Mouse (Mus musculus) lung, embryonic 14.5 days (tissue): ENCODE results near the gene Zmynd10. TPM values are rescaled to one million over a fixed set of nuclear protein-coding genes. Genes with fewer than 3 reads are reported as not detected.

Experiments used
- ATAC-seq: fragments of 200-750 bp; cut with Nextera tagmentation; 2 replicates; pipeline ENCODE4 v1.8.0; 2017; ENCODE audit warnings: mild to moderate bottlenecking, moderate TSS enrichment, moderate library complexity; ENCODE audit not compliant: insufficient read depth
- DNase-seq: peaks from one replicate; pipeline ENCODE4 v3.0.0-alpha.2; 2015
- H3K27ac ChIP-seq: fragments of 300-500 bp; sonication (generic); 2 replicates; pipeline ENCODE4 v1.5.1; 2014; ENCODE audit warnings: low read depth, mild to moderate bottlenecking, moderate library complexity
- H3K27me3 ChIP-seq: fragments of 300-500 bp; sonication (generic); 2 replicates; pipeline ENCODE4 v1.6.1; 2014; ENCODE audit warnings: low read length, control low read depth; ENCODE audit not compliant: insufficient read depth
- H3K36me3 ChIP-seq: fragments of 300-500 bp; sonication (generic); 2 replicates; pipeline ENCODE4 v1.6.1; 2014; ENCODE audit warnings: control low read depth; ENCODE audit not compliant: insufficient read depth
- H3K4me1 ChIP-seq: fragments of 300-500 bp; sonication (generic); 2 replicates; pipeline ENCODE4 v1.6.1; 2014; ENCODE audit warnings: antibody characterized with exemption, control low read depth; ENCODE audit not compliant: insufficient read depth
- H3K4me2 ChIP-seq: fragments of 300-500 bp; sonication (generic); 2 replicates; pipeline ENCODE4 v1.6.1; 2014; ENCODE audit warnings: mild to moderate bottlenecking
- H3K4me3 ChIP-seq: fragments of 300-500 bp; sonication (generic); 2 replicates; pipeline ENCODE4 v1.5.1; 2014; ENCODE audit warnings: low read depth, low read length
- H3K9ac ChIP-seq: fragments of 300-500 bp; sonication (generic); 2 replicates; pipeline ENCODE4 v1.6.1; 2014
- H3K9me3 ChIP-seq: fragments of 300-500 bp; sonication (generic); 2 replicates; pipeline ENCODE4 v1.6.1; 2016; ENCODE audit warnings: low read depth, low read length, control low read depth
- CTCF ChIP-seq: IDR thresholded peaks from 2 replicates; pipeline ENCODE4 v1.5.1; 2016; ENCODE audit warnings: antibody characterized with exemption, low read depth
- WGBS: fragments of 180-500 bp; shearing (Covaris S2); extraction: QIAGEN DNeasy Blood & Tissue Kit; methylation state at CpG from one replicate; pipeline ENCODE4 v1.1.7; 2014; 5-methylcytosine and 5-hydroxymethylcytosine counted together
- polyA plus RNA-seq: library from polyadenylated mRNA; unstranded; fragments of >200 nt; fragmentation: Nextera tagmentation; extraction: Ambion mirVana; gene quantifications from 2 replicates; pipeline ENCODE4 v1.2.1, GENCODE M21; 2014

Zmynd10 gene
- polyA plus RNA-seq, 1 experiment from 2014 or later, result 1.1 TPM

DNA sequence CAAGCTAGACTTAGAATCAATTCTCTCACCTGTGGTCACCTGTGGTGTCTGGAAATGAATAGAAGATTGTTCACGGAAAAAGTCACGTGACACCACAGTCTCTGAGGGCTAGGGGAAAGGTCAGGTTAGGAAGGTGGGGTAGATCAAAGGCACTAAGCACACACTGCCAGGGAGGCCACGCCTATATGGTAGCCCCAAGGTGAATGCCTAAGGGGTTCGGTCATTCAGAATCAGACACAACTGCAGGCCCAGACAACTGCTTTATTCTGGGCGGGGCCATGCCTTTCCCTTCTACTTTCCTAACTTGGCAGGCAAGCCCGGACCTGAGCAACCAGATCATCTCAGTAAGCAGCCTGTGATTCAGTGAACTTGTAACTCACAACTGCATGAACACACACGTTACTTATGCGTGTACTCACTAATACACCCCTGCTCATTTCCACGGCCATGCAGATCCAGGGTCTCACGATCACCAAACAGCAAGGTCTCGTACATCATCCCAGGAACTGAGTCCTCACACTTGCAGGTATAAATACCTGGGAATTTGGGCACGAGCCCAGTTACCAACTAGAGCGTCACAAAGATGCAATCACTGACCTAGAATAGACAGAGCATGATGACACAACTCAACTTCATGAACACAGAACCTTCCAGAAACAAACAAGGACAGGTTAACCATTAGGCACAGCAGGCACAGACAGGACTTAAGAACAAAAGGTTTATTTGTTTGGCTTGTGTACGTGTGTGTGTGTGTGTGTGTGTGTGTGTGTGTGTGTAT lies 28.7 kb downstream of the Zmynd10 start:
- Histone ChIP-seq H3K36me3 (peaks cover 37% of the 10 kb centered on the region), H3K4me1 (peaks cover 19% of the 10 kb centered on the region), H3K9me3 (no peaks in the 10 kb centered on the region), H3K9ac (no peak overlapping the region), H3K27ac (peak overlapping the region; percentile 83), H3K27me3 (no peaks in the 10 kb centered on the region), H3K4me2 (peak overlapping the region; percentile 72; the same call in 1 of the 2 replicates), H3K4me3 (no peak overlapping the region)
- 64% methylated on average over 14 of the region's 14 CpGs for WGBS
- DNase-seq, result no peak
- no peak for ATAC-seq
- TF ChIP-seq CTCF, result no peak

DNA sequence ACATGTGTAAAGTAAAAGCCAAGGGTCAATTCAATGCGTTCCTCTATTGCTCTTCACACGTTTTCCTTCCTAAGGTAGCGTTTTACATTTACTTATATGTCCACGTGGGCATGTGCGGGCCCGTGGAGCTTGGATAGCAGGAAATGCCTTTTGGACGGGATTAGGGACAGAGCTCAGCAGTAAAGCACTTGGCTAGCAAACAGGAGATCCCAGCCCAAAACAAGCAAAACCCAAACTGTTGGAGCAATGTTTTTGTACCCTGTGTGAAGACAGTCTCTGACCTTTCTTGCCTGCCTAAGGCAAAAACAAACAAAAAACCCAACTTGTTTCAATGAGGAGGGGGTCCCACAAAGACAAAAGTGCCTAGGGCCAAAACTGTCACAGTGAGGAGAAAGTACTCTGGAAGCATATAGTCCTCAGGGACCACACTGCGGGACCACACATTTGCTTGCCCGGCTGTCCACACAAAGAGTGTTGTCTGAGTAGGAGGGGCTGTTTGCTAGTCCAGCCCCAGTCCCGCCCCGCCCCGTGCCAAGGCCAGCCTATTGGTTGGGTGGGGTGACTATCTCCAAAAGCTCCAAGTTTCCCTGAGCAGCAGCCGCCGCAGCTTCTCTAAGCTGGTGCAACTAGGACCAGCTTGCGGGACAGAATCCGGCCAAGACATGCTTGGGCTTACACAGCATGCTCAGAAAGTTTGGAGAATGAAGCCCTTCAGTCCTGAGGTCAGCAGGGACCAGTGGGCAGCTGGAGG lies 29.4 kb downstream of the Zmynd10 start, which contains the start of gene Hyal1:
Hyal1 (plus strand) TSS at position 571 of the 751 bp plus-strand sequence.
- peaks cover 29% of the 10 kb centered on the region for H3K36me3 ChIP-seq
- TF ChIP-seq CTCF, result no peak
- peak; percentile 88 for DNase-seq
- ATAC-seq, result peak; percentile 85
- peaks cover 11% of the 10 kb centered on the region for H3K4me1 ChIP-seq
- H3K9ac ChIP-seq, result peak within 1 kb of the TSS; percentile 56
- H3K4me3 ChIP-seq, result peak within 1 kb of the TSS; percentile 41
- H3K27ac ChIP-seq, result peak within 1 kb of the TSS; percentile 83
- H3K27me3 ChIP-seq, result no peaks in the 10 kb centered on the region
- H3K4me2 ChIP-seq, result peak within 1 kb of the TSS; percentile 72
- WGBS, result 13% methylated on average over 16 of the region's 16 CpGs
- H3K9me3 ChIP-seq, result no peaks in the 10 kb centered on the region

DNA sequence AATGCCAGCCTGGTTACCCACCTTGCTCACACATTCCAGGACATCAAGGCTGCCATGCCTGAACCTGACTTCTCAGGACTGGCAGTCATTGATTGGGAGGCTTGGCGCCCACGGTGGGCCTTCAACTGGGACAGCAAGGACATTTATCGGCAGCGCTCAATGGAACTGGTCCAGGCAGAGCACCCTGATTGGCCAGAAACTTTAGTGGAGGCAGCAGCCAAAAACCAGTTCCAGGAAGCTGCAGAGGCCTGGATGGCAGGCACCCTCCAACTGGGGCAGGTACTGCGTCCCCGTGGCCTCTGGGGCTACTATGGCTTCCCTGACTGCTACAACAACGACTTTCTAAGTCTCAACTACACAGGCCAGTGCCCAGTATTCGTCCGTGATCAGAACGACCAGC lies 30.8 kb downstream of the Zmynd10 start:
- Histone ChIP-seq H3K27ac (no peak overlapping the region), H3K9ac (no peak overlapping the region; the same call in 1 of the 2 replicates), H3K4me3 (no peak overlapping the region), H3K9me3 (no peaks in the 10 kb centered on the region), H3K4me1 (peaks cover 11% of the 10 kb centered on the region), H3K4me2 (peak overlapping the region; percentile 72), H3K36me3 (peaks cover 18% of the 10 kb centered on the region), H3K27me3 (no peaks in the 10 kb centered on the region)
- TF ChIP-seq CTCF, result no peak
- DNase-seq (no peak), ATAC-seq (no peak)
- WGBS, result 90% methylated on average over 10 of the region's 10 CpGs

DNA sequence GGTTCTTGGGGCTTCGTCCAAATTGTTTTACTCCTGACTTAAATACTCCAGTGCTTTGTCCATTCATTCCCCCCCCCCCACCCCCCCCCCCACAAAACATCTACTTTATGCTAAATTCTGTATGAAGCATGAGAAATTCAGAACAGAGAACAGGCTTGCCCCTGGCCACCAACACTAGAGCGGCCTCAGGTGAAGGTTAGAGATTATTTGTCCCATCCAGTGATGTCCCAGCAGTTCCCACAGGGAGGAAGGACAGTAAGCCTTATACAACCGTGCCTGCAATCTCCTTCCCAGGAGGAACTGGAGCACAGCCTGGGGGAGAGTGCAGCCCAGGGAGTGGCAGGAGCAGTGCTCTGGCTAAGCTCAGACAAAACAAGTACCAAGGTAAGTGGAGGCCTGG lies 31.5 kb downstream of the Zmynd10 start, which contains the start of gene Naa80:
Naa80 (plus strand) TSS at position 301 of the 400 bp plus-strand sequence.
- Histone ChIP-seq H3K9ac (no peak within 1 kb of the TSS; the same call in 1 of the 2 replicates), H3K27ac (peak within 1 kb of the TSS; percentile 93; the same call in 1 of the 2 replicates), H3K27me3 (no peaks in the 10 kb centered on the region), H3K9me3 (no peaks in the 10 kb centered on the region), H3K4me3 (no peak within 1 kb of the TSS), H3K4me2 (peak within 1 kb of the TSS; percentile 72), H3K36me3 (peaks cover 18% of the 10 kb centered on the region), H3K4me1 (peaks cover 11% of the 10 kb centered on the region)
- TF ChIP-seq CTCF, result no peak
- no peak for ATAC-seq
- DNase-seq, result no peak
- WGBS, result 77% methylated on average over 3 of the region's 3 CpGs

- Histone ChIP-seq H3K4me1 (peaks cover 11% of the 10 kb centered on the region), H3K9ac (no peak overlapping the region), H3K27me3 (no peaks in the 10 kb centered on the region), H3K4me2 (no peak overlapping the region; the same call in 1 of the 2 replicates), H3K36me3 (peaks cover 21% of the 10 kb centered on the region), H3K4me3 (no peak overlapping the region), H3K9me3 (no peaks in the 10 kb centered on the region), H3K27ac (peak overlapping the region; percentile 93; the same call in 1 of the 2 replicates)
- TF ChIP-seq CTCF, result no peak
- 92% methylated on average over 14 of the region's 14 CpGs for WGBS
- no peak for DNase-seq
- ATAC-seq, result no peak
These were observed 32.2 kb downstream of the Zmynd10 start for GRCm38 (mm10) chr9:107579023-107579900.

- H3K9me3 ChIP-seq, result no peaks in the 10 kb centered on the region
- peak within 1 kb of the TSS; percentile 93 for H3K27ac ChIP-seq
- peak within 1 kb of the TSS; percentile 66 for H3K9ac ChIP-seq
- peaks cover 18% of the 10 kb centered on the region; the same call in 1 of the 2 replicates for H3K36me3 ChIP-seq
- peaks cover 10% of the 10 kb centered on the region for H3K4me1 ChIP-seq
- peak within 1 kb of the TSS; percentile 73 for H3K4me2 ChIP-seq
- WGBS, result under 1% methylated on average over 32 of the region's 32 CpGs
- TF ChIP-seq CTCF, result no peak
- DNase-seq (peak; percentile 96), ATAC-seq (peak; percentile 80)
- no peaks in the 10 kb centered on the region for H3K27me3 ChIP-seq
- peak within 1 kb of the TSS; percentile 51 for H3K4me3 ChIP-seq
These were observed 33.6 kb downstream of the Zmynd10 start, which contains the start of gene Hyal3 for GRCm38 (mm10) chr9:107580501-107581317. Gene Hyal3 (plus strand): TSS chr9:107580818.
